Mouse (Mus musculus): ENCODE measurements around the gene Haus5. TPM values are rescaled to one million over a fixed set of nuclear protein-coding genes. Genes with fewer than 3 reads are reported as not detected.

Gene Haus5
- total RNA-seq (2015; ENCODE audit: low replicate concordance), result 1.5 and 9.2 TPM in 2 replicates
- 10.5 and 13.7 TPM in 2 replicates for total RNA-seq (2017; ENCODE audit: low replicate concordance)

DNA sequence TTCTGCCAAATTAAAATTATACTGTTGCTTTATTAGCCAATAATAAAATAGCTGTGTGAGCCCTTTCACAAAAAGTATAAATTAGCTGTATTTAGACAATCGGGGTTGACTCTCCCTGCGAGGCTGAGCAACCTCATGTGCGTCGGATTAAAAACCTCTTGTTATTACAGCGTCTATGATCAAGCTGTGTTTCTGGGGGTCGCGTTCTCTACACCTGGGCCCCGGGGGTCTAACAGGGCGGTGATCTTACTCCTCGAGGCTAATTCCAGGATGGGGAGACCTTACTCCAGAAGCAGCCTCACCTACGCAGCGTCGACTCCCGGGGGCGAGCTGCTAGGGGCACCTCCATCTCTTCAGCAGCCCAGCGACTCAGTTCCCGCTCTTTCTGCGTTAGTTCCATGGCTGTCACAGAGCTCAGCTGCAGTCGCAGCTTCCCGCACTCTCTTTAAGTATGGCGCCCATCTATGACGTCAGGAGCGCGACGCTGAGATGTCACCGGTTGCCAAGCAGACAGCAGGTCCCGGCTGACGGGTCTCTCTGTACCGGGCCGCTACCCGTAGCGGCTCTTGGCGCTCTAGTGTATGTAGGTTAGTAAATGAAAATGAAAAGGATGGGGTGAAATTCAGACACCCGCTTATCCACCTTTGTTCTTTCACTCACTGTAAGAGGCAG is at the start of gene Haus5:
Gene Haus5 (minus strand): TSS at position 466 of the 672 bp plus-strand sequence.
- peak; percentile 98 for ATAC-seq (replicated peaks; ENCODE audit: low FRiP score, poor library complexity, severe bottlenecking)

DNA sequence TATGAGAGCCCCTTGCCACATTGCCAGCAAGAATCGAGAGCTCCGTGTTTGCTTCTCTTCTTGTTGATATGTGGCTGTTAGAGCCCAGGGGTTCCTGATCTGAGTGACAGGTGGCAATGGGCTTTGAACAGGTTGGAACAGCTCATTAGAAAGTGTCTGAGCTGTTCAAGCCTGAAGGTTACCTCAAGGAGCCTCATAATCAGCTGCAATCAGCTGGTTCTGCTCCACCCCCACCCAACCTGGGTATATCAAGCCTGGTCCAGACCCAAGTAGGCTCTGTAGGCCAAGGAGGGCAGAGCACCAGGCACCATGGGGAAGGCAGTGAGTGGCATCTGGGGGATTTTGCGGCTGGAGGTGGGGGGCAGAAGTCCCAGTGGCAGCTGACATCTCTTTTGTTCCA is 47.1 kb upstream of the Haus5 start, which contains the start of gene Atp4a:
Gene Atp4a (plus strand): TSS at position 268 of the 400 bp plus-strand sequence.
- no peak for ATAC-seq (replicated peaks; ENCODE audit: low FRiP score, poor library complexity, severe bottlenecking)

DNA sequence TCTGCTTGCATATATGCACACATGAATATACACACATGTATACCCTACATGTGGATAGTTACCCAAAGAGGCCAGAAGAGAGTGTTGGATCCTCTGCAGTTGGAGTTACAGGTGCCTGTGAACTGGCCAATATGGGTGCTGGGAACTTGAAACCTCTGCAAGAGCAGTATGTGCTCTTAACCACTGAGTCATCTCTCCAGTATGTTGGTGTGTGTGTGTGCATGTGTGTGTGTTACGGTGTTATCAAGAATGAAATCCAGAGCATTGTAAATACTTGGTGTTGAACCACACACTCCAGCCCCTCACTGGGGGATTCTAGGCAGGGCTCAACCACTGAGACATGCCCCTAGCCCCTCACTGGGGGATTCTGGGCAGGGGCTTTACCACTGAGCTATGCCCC is 42.6 kb upstream of the Haus5 start:
- no peak for ATAC-seq (replicated peaks; ENCODE audit: low FRiP score, poor library complexity, severe bottlenecking)

DNA sequence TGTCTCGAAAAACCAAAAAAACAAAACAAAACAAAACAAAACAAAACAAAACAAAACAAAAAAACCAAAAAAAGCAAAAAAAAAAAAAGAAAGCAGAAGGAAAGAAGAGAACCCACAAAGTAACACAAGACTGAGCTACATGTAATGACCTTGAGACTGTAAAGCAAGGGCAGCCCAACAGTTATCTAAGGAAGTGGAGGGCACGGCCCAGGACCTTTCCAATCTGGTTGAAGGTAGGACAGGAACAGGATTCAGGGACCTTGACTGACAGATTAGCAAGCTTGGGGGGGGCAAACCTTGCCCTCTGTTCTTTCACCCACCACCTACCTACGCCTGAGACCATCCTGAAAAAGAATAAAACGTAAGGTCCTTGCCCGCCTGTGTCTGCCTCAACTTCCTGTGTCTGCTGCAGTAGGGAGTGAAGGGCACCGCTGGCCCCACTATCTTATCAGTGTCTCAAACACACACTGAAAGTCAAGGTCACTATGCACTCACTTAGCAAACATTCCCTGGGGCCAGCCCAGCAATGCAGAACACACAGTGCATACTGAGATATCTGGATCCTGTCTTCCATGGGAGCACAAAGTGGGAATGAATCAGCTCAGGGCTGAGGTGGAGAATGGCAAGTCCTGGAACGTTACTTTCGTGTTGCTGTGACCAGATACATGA is 41.6 kb upstream of the Haus5 start:
- ATAC-seq (replicated peaks; ENCODE audit: low FRiP score, poor library complexity, severe bottlenecking), result no peak

DNA sequence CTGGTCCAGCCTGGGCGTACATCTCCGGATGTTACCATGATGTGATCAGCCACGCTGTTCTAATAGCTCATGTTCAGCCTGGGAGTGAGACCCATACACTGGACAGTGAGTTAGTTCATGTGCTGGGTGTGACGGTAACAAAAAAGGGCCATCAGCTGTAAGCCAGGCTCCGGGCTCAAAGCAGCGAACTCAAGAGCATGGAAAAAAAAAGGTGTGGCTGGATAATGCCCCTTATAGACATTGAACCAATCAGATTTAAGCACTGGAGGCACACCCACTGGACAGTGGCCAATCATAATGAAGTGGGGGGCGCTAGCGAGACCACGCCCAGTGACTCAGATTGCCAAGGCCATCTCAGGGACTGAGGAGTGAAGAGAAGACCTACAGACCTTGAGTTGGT is 33.8 kb upstream of the Haus5 start, which contains the start of gene 2200002J24Rik:
Gene 2200002J24Rik (plus strand): TSS at position 338 of the 400 bp plus-strand sequence.
- ATAC-seq (replicated peaks; ENCODE audit: low FRiP score, poor library complexity, severe bottlenecking), result no peak

DNA sequence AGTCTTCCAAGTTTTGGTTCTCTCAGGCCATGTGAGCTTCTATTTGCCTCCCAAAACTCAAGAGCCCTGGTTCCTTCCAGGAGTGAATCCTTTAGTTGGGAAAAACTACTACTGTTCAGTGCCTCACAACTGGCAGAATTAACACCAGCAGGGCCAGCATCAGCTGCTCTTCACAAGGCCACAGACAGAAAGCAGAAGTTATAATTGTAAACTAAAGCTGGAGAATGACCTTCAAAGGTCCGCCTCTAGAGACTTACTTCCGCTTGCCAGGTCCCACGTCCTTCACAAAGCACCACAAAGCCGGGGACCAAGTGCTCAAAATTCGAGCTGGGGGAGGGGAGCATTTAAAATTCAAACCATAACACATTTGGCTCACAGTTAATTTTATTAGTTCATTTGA is 33.3 kb upstream of the Haus5 start:
- ATAC-seq (replicated peaks; ENCODE audit: low FRiP score, poor library complexity, severe bottlenecking), result no peak

DNA sequence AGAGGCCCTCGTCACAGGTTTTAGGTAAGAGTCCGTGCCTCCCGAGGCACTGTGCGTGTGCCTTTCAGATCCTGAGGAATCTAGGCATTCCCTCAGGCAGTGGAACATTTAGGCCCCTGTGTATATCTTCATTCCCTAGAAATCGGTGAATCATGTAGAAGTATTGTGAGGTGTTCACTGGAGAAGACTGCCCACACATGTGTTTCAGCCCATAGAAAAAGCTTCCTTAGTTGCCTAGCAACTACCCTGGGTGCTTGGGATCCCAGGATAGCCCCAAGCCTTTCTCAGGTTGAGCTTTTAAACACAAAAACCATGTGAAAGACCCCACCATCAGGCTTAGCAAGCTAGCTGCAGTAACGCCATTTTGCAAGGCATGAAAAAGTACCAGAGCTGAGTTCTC is 23.5 kb upstream of the Haus5 start:
- no peak for ATAC-seq (replicated peaks; ENCODE audit: low FRiP score, poor library complexity, severe bottlenecking)

DNA sequence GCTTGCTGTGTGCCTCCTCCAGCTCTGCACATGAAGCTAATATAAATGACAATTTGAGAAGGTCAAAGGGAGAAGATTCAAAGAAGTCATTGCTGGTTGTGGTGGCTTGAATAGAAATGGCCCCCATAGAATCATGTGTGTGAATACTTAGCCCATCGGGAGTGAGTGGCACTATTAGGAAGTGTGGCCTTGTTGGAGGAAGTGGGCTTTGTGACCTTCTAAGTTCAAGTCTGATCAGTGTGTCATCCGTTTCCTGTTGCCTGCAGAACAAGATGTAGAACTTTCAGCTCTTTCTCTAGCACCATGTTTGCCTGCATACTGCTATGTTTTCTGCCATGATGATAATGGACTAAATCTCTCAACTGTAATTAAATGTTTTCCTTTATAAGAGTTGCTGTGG is 18.6 kb upstream of the Haus5 start:
- ATAC-seq (replicated peaks; ENCODE audit: low FRiP score, poor library complexity, severe bottlenecking), result no peak

DNA sequence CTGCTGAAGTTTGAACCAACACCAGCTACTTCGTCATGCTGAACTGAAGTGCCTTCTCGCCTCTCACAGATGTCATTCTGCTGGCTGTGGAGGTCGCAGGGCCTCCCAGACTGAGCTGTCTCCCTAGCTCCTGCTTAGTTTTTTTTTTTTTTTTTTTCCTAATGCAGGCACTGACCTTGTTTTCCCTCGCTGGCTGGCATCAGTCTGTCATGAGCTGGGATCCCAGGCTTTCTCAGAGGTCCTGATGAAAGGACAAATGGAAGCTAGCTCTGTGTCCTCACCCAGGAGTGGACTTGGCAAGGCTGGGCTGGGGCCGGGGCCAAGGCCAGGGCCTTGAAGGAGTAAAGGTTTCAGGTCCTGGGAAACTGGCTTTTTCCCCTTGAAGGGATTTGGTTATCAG is 17.1 kb upstream of the Haus5 start:
- ATAC-seq (replicated peaks; ENCODE audit: low FRiP score, poor library complexity, severe bottlenecking), result no peak

DNA sequence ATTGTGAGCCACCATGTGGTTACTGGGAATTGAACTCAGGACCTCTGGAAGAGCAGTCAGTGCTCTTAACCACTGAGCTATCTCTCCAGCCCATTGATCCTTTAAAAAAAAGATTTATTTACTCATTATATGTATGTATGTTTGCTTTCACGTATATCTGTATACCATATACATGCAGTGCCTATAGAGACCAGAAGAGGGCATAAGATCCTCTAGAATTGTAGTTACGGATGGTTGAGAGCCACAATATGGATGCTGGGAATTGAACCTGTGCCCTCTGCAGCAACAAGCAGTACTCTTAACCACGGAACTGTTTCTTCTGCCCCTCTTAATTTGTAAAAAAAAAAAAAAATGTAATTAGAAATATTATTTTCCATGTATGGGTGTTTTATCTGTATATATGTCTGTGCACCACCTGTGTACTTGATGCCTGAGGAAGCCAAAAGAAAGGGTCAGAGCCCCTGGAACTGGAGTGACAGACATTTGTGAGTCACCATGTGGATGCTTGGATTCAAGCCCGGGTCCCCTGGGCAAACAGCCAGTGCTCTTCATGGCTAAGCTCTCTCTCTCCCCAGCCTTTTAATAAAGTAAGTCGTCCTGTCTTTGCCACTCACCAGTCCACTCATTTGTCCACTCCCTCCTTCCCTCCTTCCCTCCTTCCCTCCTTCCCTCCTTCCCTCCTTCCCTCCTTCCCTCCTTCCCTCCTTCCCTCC is 13.6 kb upstream of the Haus5 start:
- no peak for ATAC-seq (replicated peaks; ENCODE audit: low FRiP score, poor library complexity, severe bottlenecking)

DNA sequence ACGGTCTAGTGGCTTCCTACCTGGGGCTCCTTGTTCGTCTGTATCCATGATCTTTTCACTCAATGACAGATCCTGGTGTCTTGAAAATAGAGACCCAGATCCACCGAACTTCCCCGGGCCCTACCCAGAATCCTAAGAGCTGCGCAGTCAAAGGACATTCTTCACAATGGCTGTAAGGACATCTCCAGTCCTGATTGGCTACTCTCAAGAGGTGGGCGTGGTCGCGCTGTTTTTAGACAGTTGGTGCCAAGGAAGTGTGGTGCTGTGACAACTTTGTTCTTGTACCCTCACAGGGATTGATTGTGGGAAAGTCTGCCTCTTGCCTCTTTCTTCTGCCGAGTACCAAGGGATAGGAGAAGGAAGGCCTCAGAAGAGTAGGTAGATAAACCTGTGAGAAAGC is 6.7 kb upstream of the Haus5 start, which contains the start of gene Pmis2:
Gene Pmis2 (minus strand): TSS at position 126 of the 400 bp plus-strand sequence.
- no peak for ATAC-seq (replicated peaks; ENCODE audit: low FRiP score, poor library complexity, severe bottlenecking)

DNA sequence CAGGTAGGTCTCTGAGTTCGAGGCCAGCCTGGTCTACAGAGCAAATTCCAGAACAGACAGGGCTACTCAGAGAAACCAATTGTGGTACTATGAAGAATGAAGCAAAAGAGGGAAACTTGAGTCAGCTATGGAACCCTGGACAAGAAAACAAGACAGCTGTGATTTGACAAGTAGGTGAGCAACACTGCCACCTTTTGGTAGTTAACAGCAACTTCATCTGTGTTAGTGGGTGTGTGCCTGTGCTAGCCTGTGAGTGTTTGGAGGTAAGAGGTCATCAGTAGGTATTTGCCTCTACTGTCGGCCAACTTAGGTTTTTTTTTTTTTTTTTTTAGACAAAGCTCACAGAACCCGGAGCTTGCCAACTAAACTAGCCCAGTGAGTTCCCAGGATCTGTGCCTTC is 4.4 kb upstream of the Haus5 start:
- ATAC-seq (replicated peaks; ENCODE audit: low FRiP score, poor library complexity, severe bottlenecking), result peak; percentile 56; the same call in 1 of the 2 replicates

DNA sequence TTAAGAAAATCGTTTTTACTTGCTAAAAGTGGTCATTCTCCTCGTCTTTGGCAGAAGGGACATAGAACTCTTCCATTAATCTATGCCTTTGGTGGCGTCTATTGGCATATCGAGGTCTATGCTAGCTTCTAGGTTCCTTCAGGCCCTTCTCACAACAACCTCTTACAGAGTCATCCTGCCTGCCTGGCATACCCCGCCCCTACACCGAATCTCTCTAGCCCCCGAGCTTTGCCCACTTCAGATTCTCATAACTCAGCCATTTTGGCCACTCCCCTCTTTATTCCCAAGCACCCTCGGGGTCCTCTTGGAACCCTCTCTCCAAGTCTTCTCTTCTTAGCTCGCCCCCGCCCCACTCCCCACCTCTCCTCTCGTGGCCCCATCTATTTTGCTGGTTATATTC is 527 bp upstream of the Haus5 start:
- peak; percentile 24; the same call in 1 of the 2 replicates for ATAC-seq (replicated peaks; ENCODE audit: low FRiP score, poor library complexity, severe bottlenecking)

DNA sequence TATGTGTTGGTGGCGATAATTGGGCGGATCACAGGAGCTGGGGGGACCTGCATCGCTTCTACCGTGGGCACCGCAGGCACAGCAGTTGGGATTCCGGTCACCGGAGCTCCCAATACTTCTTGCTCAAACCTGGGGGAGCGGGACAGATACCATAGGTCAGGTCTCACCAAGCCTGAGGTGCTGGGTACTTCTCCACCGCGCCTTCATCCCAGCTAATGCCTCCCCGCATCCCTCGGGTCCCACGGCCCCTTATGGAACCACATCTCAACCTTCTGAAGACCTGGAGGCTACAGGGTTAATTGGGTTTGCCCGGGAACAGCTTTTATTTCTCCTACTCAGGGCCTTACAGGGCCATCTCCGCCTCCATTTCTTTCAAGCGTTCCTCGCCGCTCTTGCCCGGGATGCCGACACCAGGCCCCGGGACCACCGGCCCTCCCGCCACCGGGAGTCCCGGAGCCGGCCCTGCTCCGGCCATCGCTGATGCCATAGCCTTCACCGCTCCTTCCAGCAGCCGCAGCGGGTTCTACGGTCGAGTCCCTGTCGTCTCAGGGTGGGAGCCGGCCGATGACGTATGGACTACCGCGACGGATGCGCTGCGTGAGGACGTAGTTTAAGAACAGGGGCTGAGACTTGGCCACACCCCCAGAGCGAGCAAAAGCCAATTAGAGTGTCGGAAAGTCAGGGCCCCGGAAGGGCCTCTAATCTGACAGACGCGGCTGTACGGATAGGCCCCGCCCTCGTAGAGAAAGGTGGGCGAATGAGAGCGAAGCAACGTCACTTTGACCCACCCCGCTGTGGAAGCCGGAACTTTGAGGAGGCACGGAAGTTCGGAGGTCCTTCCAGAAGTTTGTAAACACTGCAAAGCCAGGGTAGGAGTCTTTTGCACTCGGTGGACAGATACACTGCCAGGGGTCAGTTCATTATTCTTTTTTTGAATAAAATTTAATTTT is 14.9 kb downstream of the Haus5 start, which contains the start of gene Rbm42:
Gene Rbm42 (minus strand): TSS at position 727 of the 950 bp plus-strand sequence.
- ATAC-seq (replicated peaks; ENCODE audit: low FRiP score, poor library complexity, severe bottlenecking), result peak; percentile 98

DNA sequence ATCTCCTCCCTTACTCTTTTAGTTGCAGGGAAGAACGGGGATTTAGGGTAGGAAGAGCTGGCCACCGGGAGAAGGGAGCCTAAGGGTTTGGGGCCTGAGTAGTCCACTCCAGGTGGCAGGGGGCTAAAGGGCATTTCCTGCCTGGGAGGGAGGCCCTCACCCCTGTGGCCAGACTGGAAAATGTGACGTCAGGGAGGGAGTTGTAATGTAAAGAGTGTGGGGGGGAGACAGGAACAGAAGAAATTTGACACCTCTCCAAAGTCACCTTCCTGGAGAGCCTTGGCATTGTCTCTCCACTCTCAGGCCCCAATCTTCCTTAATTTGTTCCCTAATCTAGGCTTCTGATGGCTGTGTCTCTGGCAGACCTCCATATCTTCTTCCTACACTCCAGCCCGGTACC is 25.7 kb downstream of the Haus5 start:
- ATAC-seq (replicated peaks; ENCODE audit: low FRiP score, poor library complexity, severe bottlenecking), result no peak

DNA sequence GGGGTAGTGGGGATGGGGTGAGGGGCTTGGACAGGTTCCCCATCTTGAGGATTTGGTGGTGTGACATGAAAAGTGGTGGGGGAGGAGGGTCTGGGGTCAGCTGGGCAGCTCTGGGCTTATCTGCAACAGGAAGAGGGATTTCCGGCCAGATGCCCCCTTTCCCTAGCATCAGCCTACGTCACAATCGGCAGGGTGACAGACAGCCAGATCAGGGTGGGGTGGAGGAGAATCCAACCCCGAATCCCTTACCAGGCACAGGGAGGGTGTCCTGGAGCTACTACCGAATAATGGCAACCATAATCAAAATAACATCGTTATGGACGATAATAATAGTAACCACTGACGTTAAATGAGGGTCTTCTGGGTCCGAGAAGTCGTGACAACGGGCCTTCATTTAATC is 28.4 kb downstream of the Haus5 start:
- ATAC-seq (replicated peaks; ENCODE audit: low FRiP score, poor library complexity, severe bottlenecking), result no peak

DNA sequence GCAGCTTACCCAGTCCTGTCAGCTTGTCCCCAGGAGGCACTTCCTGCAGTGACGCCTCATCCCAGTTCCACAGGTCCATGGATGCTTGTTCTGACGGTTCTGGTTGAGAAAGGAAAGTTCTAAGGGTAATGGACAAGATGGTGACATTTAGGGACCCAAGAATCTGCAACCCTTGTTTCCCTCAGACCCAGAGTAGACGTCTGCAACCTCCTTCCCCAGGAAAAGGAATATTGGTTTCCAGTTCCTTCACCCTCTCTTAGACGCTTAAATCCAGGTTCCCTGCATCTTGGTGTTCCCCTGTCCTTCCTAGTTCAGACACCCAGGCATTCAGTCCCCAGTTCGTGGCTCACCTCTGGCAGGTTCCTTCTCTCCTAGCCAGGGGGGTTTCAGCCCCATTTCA is 29.0 kb downstream of the Haus5 start, which contains the start of gene Etv2:
Gene Etv2 (minus strand): TSS at position 101 of the 400 bp plus-strand sequence.
- ATAC-seq (replicated peaks; ENCODE audit: low FRiP score, poor library complexity, severe bottlenecking), result no peak

DNA sequence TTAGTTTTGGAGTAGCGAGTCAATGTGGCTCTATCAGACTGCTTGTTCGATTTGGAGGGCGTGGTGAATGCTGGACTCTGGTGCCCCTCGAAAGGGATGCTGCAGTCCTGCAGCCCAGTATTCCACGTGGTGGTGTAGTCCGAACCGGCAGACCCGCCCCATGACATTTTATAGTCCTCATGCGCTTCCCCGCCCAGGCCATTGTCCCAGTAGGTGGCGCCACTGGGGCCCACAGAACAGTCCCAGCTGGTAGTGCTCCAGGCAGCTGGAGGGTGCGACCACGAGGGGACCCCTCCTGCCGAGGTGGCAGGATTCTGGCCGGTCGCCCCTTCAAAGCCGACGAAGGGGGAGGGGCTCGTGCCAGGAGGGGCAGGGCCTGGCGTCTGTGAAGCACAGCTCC is 30.2 kb downstream of the Haus5 start:
- peak; percentile 66 for ATAC-seq (replicated peaks; ENCODE audit: low FRiP score, poor library complexity, severe bottlenecking)

DNA sequence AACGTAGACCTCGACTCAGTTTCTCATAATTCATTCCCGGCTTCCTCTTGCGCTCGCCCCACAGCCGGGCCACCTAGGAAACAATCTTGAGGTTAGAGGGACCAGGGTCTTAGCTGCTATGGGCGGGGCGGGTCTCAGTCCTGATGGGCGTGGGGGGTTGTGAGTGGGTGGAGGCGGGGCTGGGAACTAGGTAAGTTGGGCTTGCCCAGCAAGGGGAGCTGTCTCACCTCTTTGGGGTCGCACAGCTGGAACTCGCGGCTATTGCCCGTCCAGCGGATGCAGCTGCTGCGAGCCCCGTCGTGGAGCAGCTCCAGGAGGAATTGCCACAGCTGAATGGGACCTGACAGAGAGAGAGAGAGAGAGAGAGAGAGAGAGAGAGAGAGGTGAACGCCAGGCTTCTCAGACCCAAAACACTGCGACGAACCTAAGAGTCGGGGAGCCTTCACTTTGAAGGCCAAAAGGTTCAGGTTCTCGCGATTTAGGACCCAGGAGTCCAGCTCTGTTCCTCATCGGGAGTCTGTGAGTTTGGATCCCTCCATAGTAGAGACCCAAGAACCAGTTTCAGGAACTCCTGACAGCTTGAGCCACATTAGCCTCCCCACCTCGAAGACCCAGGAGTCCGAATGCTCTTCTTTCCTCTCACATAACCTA is 30.9 kb downstream of the Haus5 start:
- no peak for ATAC-seq (replicated peaks; ENCODE audit: low FRiP score, poor library complexity, severe bottlenecking)

All from erythroblast, adult 5-6 weeks (primary cell).